Mouse (Mus musculus) G1E (cell line): Measurements from ENCODE around the gene Usp11.

Experiments used
- CTCF ChIP-seq: IDR thresholded peaks from 2 replicates; pipeline ENCODE4 v1.5.1; 2012; ENCODE audit warnings: low read depth, low read length, inconsistent platforms, mixed read lengths
- GATA1 ChIP-seq: IDR thresholded peaks from 2 replicates; pipeline ENCODE4 v1.6.1; 2012; ENCODE audit warnings: borderline replicate concordance, low read length, inconsistent platforms, mixed read lengths
- GATA2 ChIP-seq: IDR thresholded peaks from 2 replicates; pipeline ENCODE4 v1.6.1; 2012; ENCODE audit warnings: low read depth, low read length, inconsistent platforms, borderline replicate concordance
- TAL1 ChIP-seq: conservative IDR thresholded peaks from 2 replicates; pipeline ENCODE4 v1.6.1; 2012; ENCODE audit warnings: low read depth, low read length, inconsistent platforms, mixed read lengths

- TF ChIP-seq CTCF (no peak), GATA1 (no peak), GATA2 (no peak), TAL1 (no peak)
These were observed 45.1 kb downstream of the Usp11 start for GRCm38 (mm10) chrX:20748829-20749228.
